Mouse (Mus musculus): ENCODE measurements around the gene Ifna12.
"Not testable (repeated sequence)": the region's sequence is repeated elsewhere in the genome, so short reads cannot be mapped to it uniquely, and the experiment has no call there.

Ifna12 gene

GRCm38 (mm10) chr4:88603276-88603675, at the start of gene Ifna12:
TSS of gene Ifna12 (minus strand) at chr4:88603376.
- no peak for DNase-seq (ENCODE audit: low spot score in 2 of 2)

GRCm38 (mm10) chr4:88644359-88644758, 41.2 kb upstream of the Ifna12 start, which contains the start of gene Ifna13:
TSS of gene Ifna13 (minus strand) at chr4:88644459.
- DNase-seq (ENCODE audit: low spot score in 2 of 2): no peak

GRCm38 (mm10) chr4:88642526-88642925, 39.4 kb upstream of the Ifna12 start:
- no peak for DNase-seq (ENCODE audit: low spot score in 2 of 2)

GRCm38 (mm10) chr4:88641077-88641831, 38.1 kb upstream of the Ifna12 start:
- peak; percentile 87 to 92 for DNase-seq (ENCODE audit: low spot score in 2 of 2)

GRCm38 (mm10) chr4:88640704-88641076, 37.5 kb upstream of the Ifna12 start:
- DNase-seq (ENCODE audit: low spot score in 2 of 2): no peak

- DNase-seq (ENCODE audit: low spot score in 2 of 2): no peak
Observed at GRCm38 (mm10) chr4:88634311-88634710, 31.1 kb upstream of the Ifna12 start, which contains the start of gene C87499. TSS of gene C87499 (minus strand) at chr4:88634411.

- no peak for DNase-seq (ENCODE audit: low spot score in 2 of 2)
Observed at GRCm38 (mm10) chr4:88592285-88592684, 10.9 kb downstream of the Ifna12 start, which contains the start of gene Ifna9. TSS of gene Ifna9 (minus strand) at chr4:88592385.

- DNase-seq (ENCODE audit: low spot score in 2 of 2): no peak
Observed at GRCm38 (mm10) chr4:88571698-88572097, 31.5 kb downstream of the Ifna12 start, which contains the start of gene Ifna14. TSS of gene Ifna14 (minus strand) at chr4:88571798.

- DNase-seq (ENCODE audit: low spot score in 2 of 2): no peak
Observed at GRCm38 (mm10) chr4:88561791-88562190, 41.4 kb downstream of the Ifna12 start.

- not testable (repeated sequence) for DNase-seq (ENCODE audit: low spot score in 2 of 2)
Observed at GRCm38 (mm10) chr4:88558145-88558544, 45.0 kb downstream of the Ifna12 start, which contains the start of gene Ifna15. TSS of gene Ifna15 (minus strand) at chr4:88558245.
